Mouse (Mus musculus): Measurements from ENCODE around the gene Fetub. TPM values are rescaled to one million over a fixed set of nuclear protein-coding genes. Genes with fewer than 3 reads are reported as not detected.

Gene Fetub
- under 1 TPM in 1 of 2 experiments, not detected in 1; 0.62 TPM for total RNA-seq (2023)

GRCm38 (mm10) chr16:22918034-22918433 is at the start of gene Fetub:
Fetub (plus strand) TSS chr16:22918334.

GRCm38 (mm10) chr16:22890683-22891510 is 27.2 kb upstream of the Fetub start, which contains the start of gene Ahsg:
Ahsg (plus strand) TSS chr16:22891277.

GRCm38 (mm10) chr16:22950840-22951395 is 32.8 kb downstream of the Fetub start, which contains the start of gene Hrg:
Hrg (plus strand) TSS chr16:22951072.

Other genes starting within 250 kb of the Fetub start
- gene Crygs, start 106.8 kb upstream of the Fetub start, total RNA-seq (2023) = not detected
- 10 to 100 TPM in 1 of 2 experiments, 1 to 10 TPM in 1; 9.2 to 13.3 TPM for gene Tbccd1, start 60.7 kb upstream of the Fetub start, total RNA-seq (2023)
- gene Dnajb11, start 60.5 kb upstream of the Fetub start, total RNA-seq (2023) = 10 to 100 TPM; 46.5 to 49.4 TPM
- gene Ahsg, start 27.1 kb upstream of the Fetub start, total RNA-seq (2023) = not detected
- gene Hrg, start 32.7 kb downstream of the Fetub start, total RNA-seq (2023) = not detected
- not detected for gene Kng2, start 111.1 kb downstream of the Fetub start, total RNA-seq (2023)
- not detected for gene Kng1, start 139.5 kb downstream of the Fetub start, total RNA-seq (2023)
- 100 to 1,000 TPM; 406 to 422 TPM for gene Eif4a2, start 189.1 kb downstream of the Fetub start, total RNA-seq (2023)
- 10 to 100 TPM; 15.6 to 18.5 TPM for gene Rfc4, start 209.4 kb downstream of the Fetub start, total RNA-seq (2023)
- gene Adipoq, start 228.2 kb downstream of the Fetub start, total RNA-seq (2023) = 1 to 10 TPM in 1 of 2 experiments, under 1 TPM in 1; 0.53 to 1.1 TPM